Mouse (Mus musculus): Measurements from ENCODE around the gene Agbl5.
A peak's percentile ranks its signal among the peaks of the same experiment; 100 is the strongest.

Gene Agbl5

GRCm38 (mm10) chr5:30919831-30920614, 31.5 kb downstream of the Agbl5 start:
- no peak for DNase-seq (ENCODE audit: low spot score in 2 of 2)

GRCm38 (mm10) chr5:30920621-30921020, 32.1 kb downstream of the Agbl5 start:
- no peak for DNase-seq (ENCODE audit: low spot score in 2 of 2)

DNA sequence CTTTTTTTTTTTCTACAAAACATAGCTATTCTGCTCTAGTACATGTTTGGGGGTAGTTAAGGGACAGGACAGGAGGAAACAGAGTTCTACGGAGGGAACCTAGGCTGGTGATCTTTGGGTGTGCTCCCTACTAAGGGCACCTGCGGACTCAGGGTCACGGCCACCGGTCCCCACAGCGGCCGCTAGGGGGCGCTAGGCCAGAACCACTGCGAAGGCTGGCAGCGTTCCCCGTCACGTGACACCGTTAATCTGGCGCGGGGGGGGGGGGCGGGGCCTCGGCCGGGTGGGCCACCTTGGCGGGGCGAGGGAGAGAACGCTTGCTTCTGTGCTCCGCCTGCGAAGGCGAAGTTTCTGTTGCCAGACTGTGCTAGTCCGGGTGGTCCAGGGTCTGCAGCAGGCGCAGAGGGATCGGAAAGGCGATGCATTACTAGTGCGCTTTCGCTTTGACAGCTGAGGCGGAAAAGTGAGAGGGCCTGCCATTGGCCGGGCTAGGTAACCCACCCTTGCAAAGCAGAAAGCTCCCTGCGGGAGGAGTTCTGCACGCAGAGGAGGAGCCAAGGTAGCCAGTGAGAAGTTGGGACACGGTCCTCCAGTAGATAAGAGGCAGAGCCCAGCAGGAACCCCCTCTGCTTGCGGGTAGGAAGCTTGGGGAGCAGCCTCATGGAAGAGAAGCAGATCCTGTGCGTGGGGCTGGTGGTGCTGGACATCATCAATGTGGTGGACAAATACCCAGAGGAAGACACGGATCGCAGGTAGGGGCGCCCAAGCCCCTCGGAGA, 33.0 kb downstream of the Agbl5 start, which contains the start of gene Khk:
Khk (plus strand) TSS at position 176 of the 778 bp plus-strand sequence.
- DNase-seq (ENCODE audit: low spot score in 2 of 2) = peak; percentile 69 to 81

GRCm38 (mm10) chr5:30922581-30923041, 34.1 kb downstream of the Agbl5 start:
- no peak for DNase-seq (ENCODE audit: low spot score in 2 of 2)

- DNase-seq (ENCODE audit: low spot score in 2 of 2) = no peak
Observed at GRCm38 (mm10) chr5:30923119-30923518, 34.6 kb downstream of the Agbl5 start.

GRCm38 (mm10) chr5:30924614-30925013, 36.1 kb downstream of the Agbl5 start:
- DNase-seq (ENCODE audit: low spot score in 2 of 2) = no peak

- DNase-seq (ENCODE audit: low spot score in 2 of 2) = no peak
Observed at GRCm38 (mm10) chr5:30925217-30925616, 36.7 kb downstream of the Agbl5 start.

DNA sequence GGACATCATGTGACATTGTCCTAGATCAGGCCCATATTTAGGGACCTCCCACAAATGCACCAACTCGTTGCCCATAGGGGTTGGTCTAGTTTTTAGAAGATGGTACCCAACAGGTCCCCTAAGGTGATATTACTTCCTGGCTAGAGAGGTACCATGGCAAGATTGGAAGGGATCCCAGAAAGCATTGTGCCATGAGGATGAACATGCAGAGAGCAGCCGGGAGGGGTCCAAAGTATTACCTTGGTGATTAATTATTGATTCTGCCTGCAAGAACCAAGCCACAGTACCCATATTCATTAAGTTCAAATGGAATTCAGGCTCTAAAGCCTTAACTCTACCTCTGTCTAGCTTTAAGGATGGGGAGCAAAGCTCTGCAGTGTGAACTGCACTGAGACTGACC, 37.6 kb downstream of the Agbl5 start:
- no peak for DNase-seq (ENCODE audit: low spot score in 2 of 2)

- no peak for DNase-seq (ENCODE audit: low spot score in 2 of 2)
Observed at GRCm38 (mm10) chr5:30927945-30928529, 39.5 kb downstream of the Agbl5 start.

DNA sequence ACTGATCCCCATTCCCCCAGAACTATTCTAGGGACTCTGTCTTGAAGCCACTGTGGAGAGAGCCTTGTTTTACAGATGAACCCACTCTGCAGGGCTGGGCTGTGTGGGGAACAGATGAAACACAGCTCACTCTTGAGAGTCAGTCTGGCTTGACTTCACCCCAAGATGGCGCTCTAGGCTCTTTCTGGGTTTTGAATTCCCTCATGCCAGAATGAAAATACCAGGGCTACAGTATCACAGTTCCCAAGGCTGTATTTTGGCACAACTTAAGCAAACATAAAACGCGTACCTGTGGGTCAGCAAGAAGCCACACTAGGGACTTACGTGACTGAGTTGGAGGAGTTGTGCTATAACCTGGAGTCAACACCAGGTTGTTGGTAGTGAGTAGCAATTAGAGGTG, 41.6 kb downstream of the Agbl5 start:
- DNase-seq (ENCODE audit: low spot score in 2 of 2) = peak in 1 of 2 experiments; percentile 78

DNA sequence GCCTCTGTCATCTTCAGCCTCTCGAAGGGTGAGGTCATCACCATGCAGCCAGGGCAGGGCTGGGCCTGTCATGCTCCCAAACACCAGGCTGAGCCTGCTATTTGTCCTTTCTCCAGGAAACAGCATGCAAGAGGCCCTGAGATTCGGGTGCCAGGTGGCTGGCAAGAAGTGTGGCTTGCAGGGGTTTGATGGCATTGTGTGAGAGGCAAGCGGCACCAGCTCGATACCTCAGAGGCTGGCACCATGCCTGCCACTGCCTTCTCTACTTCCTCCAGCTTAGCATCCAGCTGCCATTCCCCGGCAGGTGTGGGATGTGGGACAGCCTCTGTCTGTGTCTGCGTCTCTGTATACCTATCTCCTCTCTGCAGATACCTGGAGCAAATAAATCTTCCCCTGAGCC, 42.4 kb downstream of the Agbl5 start:
- DNase-seq (ENCODE audit: low spot score in 2 of 2) = no peak

DNA sequence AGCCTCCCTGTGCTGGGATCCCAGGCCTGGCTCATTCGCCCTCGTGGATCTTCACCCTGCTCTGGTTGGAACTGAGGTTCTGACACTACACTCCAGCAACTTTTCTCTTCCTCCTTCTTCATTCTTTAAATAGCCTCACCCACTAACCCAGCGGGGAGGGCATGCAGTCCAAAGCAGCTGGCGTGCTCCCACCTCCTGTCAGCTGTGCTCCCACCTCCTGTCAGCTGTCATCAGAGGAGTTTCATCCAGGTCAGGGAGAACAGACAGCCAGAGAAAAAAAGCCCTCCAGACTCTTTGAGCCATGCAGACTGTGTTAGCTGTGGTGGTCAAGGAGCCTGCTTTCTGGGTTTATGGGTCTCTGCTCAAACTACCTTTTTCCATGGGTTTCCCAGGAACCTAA, 42.9 kb downstream of the Agbl5 start:
- DNase-seq (ENCODE audit: low spot score in 2 of 2) = no peak

DNA sequence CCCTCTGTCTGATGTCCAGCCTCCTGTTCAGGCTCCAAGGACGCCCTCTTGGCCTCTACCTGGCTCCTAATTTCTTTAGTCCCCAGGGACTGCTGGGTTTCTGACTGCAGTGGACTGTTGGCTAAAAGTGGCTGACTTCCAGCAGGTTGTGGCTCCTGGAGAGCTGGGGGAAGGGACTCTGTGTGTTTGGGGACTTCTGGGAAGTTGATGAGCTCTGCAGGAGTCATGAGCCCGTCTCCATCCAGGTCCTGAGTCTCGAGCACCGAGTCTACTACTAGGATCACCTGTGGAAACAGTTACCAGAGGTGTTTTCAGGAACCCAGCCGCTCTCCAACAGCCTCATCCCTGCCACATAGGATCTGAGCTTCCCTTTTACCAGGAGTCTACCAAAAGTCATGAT, 45.2 kb downstream of the Agbl5 start:
- DNase-seq (ENCODE audit: low spot score in 2 of 2) = no peak

GRCm38 (mm10) chr5:30934725-30935461, 46.4 kb downstream of the Agbl5 start:
- DNase-seq (ENCODE audit: low spot score in 2 of 2) = no peak

DNA sequence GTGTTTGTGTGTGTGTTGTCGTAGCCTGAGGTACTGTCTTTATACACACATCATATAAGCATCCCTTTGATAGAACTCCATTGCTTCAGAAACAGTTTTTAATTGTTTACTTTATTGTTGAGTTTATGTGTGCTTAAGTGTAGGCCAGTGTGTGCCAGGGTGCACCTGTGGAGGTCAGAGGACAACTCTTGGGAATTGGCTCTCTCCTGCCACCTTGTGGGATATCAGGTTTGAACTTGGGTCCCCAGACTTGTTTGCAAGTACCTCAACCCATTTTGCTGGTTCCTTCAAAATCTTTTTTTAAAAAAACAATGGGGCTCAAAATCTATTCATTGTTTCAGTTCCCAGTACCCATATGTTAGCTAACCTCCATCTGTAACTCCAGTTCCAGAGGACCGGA, 54.5 kb downstream of the Agbl5 start:
- DNase-seq (ENCODE audit: low spot score in 2 of 2) = no peak

DNA sequence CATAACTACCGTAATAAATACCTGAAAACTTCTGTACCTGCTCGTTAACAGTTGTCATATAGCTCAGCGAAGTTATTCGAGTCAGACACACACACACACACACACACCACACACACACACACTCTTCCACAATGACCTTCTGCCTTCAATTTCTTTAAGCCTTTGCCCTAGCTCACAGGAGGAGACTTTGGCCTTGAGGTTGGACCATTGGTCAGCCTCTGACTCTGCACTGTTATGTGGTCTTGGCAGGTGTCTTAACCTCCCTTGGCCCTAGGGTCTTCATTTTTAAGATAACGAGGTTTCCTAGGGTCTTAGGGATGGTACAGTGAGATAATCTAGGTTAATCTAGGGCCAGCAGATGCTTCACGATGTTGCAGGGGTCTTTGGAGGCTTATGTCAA, 55.9 kb downstream of the Agbl5 start:
- DNase-seq (ENCODE audit: low spot score in 2 of 2) = no peak

GRCm38 (mm10) chr5:30944956-30945781, 56.7 kb downstream of the Agbl5 start, which contains the start of gene Cgref1:
Gene Cgref1, minus strand, starts transcription at chr5:30945591.
- peak in 1 of 2 experiments; percentile 58 for DNase-seq (ENCODE audit: low spot score in 2 of 2)

DNA sequence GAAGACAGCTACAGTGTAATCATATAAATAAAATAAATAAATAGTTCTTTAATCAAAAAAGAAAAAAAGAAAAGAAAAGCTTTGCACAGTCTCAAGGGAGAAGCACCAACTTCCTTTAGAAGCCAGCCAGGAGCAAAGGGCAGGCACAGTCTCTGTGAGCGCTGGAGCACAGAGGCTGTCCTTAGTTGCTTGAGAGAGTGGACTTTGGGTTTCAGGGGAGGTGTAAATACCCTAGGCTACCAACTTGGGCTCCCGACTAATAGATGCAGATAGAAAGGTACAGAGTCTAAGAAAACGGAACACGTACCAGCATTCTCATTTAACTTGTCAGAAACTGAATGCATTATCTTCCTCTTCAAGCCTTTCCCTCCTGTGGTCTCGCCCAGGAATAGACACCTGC, 60.1 kb downstream of the Agbl5 start:
- DNase-seq (ENCODE audit: low spot score in 2 of 2) = no peak

DNA sequence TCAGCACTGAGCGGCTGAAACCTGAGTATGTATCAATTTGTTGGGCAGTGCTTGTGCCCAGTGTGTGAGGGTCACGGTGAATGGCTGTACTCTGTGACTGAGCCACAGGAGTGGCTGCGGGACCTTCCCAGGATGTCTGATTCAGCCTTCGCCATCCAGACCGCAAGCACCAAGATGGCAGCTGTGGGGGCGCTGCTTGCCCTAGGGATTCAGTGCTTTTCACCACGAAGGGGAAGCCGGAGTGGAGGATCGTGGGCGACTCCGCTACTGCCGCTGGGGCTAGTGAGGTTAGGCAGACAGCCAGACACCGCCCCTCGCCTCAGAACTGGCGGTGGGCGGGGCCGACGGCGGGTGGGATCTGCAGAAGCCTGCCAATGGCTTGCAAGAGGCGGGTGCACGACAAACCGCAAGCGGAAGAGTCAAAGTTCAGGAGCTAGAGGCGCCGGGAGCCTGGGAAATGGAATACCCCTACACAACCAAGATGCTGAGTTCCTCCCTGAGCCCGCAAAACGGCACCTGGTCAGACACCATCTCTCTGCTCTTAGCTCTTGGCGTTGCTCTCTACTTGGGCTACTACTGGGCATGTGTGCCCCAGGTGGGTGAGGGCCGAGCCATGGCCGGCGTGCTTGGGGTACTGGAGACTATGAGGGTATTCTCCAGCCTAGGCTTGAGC, 61.3 kb downstream of the Agbl5 start:
- DNase-seq (ENCODE audit: low spot score in 2 of 2) = peak; percentile 90 to 92

GRCm38 (mm10) chr5:30950451-30950850, 62.0 kb downstream of the Agbl5 start:
- no peak for DNase-seq (ENCODE audit: low spot score in 2 of 2)
